Mouse (Mus musculus) heart, embryonic 11.5 days (tissue): ENCODE measurements around the gene Lrriq4. TPM values are rescaled to one million over a fixed set of nuclear protein-coding genes. Genes with fewer than 3 reads are reported as not detected.

Experiments used
- ATAC-seq: fragments of 200-750 bp; cut with Nextera tagmentation; replicated peaks from 2 replicates; pipeline ENCODE4 v1.8.0; 2017; ENCODE audit warnings: moderate library complexity; ENCODE audit not compliant: insufficient number of reproducible peaks, low FRiP score, low TSS enrichment
- H3K27ac ChIP-seq: fragments of 300-500 bp; sonication (generic); 2 replicates; pipeline ENCODE4 v1.5.1; 2014; ENCODE audit warnings: mild to moderate bottlenecking, low read depth, low read length
- H3K27me3 ChIP-seq: fragments of 300-500 bp; sonication (generic); 2 replicates; pipeline ENCODE4 v1.6.1; 2014; ENCODE audit warnings: mild to moderate bottlenecking, low read length, mixed read lengths; ENCODE audit not compliant: control insufficient read depth, insufficient read depth
- H3K36me3 ChIP-seq: fragments of 300-500 bp; sonication (generic); 2 replicates; pipeline ENCODE4 v1.6.1; 2014; ENCODE audit warnings: mild to moderate bottlenecking, low read length, moderate library complexity, mixed read lengths; ENCODE audit not compliant: control insufficient read depth, insufficient read depth
- H3K4me1 ChIP-seq: fragments of 300-500 bp; sonication (generic); 2 replicates; pipeline ENCODE4 v1.6.1; 2014; ENCODE audit warnings: low read length; ENCODE audit not compliant: control insufficient read depth, insufficient read depth
- H3K4me2 ChIP-seq: fragments of 300-500 bp; sonication (generic); 2 replicates; pipeline ENCODE4 v1.6.1; 2014; ENCODE audit warnings: mild to moderate bottlenecking, moderate library complexity
- H3K4me3 ChIP-seq: fragments of 300-500 bp; sonication (generic); 2 replicates; pipeline ENCODE4 v1.5.1; 2014; ENCODE audit warnings: low read depth, low read length
- H3K9ac ChIP-seq: fragments of 300-500 bp; sonication (generic); 2 replicates; pipeline ENCODE4 v1.6.1; 2014; ENCODE audit warnings: mild to moderate bottlenecking, low read depth, low read length, moderate library complexity
- H3K9me3 ChIP-seq: fragments of 300-500 bp; sonication (generic); replicated peaks from 2 replicates; pipeline ENCODE4 v1.6.1; 2016; ENCODE audit warnings: low read length; ENCODE audit not compliant: control insufficient read depth
- WGBS: fragments of 180-500 bp; shearing (Covaris S2); extraction: QIAGEN DNeasy Blood & Tissue Kit; methylation state at CpG from one replicate; pipeline ENCODE4 v1.1.7; 2014; ENCODE audit not compliant: insufficient replicate concordance; 5-methylcytosine and 5-hydroxymethylcytosine counted together
- polyA plus RNA-seq: library from polyadenylated mRNA; unstranded; fragments of >200 nt; fragmentation: Nextera tagmentation; extraction: Ambion mirVana; gene quantifications from 2 replicates; pipeline ENCODE4 v1.2.1, GENCODE M21; 2014

Gene Lrriq4
- polyA plus RNA-seq, 1 experiment from 2014 or later: 0.09 TPM

DNA sequence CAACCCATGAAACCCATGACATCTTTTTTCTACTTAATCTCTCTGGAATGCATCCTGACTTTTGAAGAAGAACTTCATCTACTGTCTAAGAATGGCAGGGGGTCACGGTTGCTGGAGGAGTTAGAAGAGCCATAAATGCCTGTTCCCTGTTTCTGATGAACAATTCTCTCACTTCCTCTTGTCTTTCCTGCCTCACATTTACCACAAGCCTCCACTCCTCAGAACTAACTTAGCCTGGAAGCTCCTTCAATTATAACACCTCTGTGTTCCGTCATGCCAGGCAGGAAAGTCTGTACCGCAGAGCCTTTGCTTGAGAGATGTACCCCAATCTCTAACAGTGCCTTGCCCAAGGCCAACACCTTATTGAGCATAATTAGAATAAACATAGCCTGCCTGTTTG lies 74.3 kb downstream of the Lrriq4 start:
- H3K36me3 ChIP-seq: no peaks in the 10 kb centered on the region
- no peak for ATAC-seq
- H3K4me2 ChIP-seq: no peak overlapping the region
- no peaks in the 10 kb centered on the region for H3K9me3 ChIP-seq
- H3K4me1 ChIP-seq: no peaks in the 10 kb centered on the region
- H3K27me3 ChIP-seq: no peaks in the 10 kb centered on the region
- WGBS: 87% methylated on average over 3 of the region's 3 CpGs
- H3K27ac ChIP-seq: no peak overlapping the region
- no peak overlapping the region for H3K4me3 ChIP-seq
- no peak overlapping the region for H3K9ac ChIP-seq

Other genes starting within 250 kb of the Lrriq4 start
- gene Mecom, start 96.5 kb upstream of the Lrriq4 start, polyA plus RNA-seq: 41.8 and 42.5 TPM in 2 replicates
- gene Actrt3, start 44.6 kb upstream of the Lrriq4 start, polyA plus RNA-seq: not detected in 2 replicates
- 22.1 and 30.3 TPM in 2 replicates for gene Mynn, start 42.4 kb upstream of the Lrriq4 start, polyA plus RNA-seq
- 0.62 and 0.86 TPM in 2 replicates for gene Lrrc34, start 3.4 kb downstream of the Lrriq4 start, polyA plus RNA-seq
- not detected in 2 replicates for gene Lrrc31, start 55.3 kb downstream of the Lrriq4 start, polyA plus RNA-seq
- gene Samd7, start 101.8 kb downstream of the Lrriq4 start, polyA plus RNA-seq: not detected in 2 replicates
- 60.6 and 75.0 TPM in 2 replicates for gene Sec62, start 148.4 kb downstream of the Lrriq4 start, polyA plus RNA-seq
- 0.62 and 1.2 TPM in 2 replicates for gene Gpr160, start 211.4 kb downstream of the Lrriq4 start, polyA plus RNA-seq